Mouse (Mus musculus) thymus, adult 2 months (tissue): Measurements from ENCODE around the gene Tgfa.

Source experiments
- CTCF ChIP-seq: fragments of 200-500 bp; IDR thresholded peaks from 2 replicates; pipeline ENCODE4 v1.5.1; 2012; ENCODE audit warnings: mild to moderate bottlenecking, control low read depth, low read length, moderate library complexity, borderline replicate concordance; ENCODE audit not compliant: control insufficient read depth, poor library complexity, insufficient read depth; ENCODE audit errors: extremely low read depth
- POLR2A ChIP-seq: fragments of 200-500 bp; IDR thresholded peaks from 2 replicates; pipeline ENCODE4 v1.6.1; 2012; ENCODE audit warnings: mild to moderate bottlenecking, low read length, control low read depth, moderate library complexity; ENCODE audit not compliant: control insufficient read depth, poor library complexity, insufficient read depth; ENCODE audit errors: extremely low read depth

GRCm38 (mm10) chr6:86186106-86186955, 8.7 kb upstream of the Tgfa start:
- TF ChIP-seq CTCF: no peak
- no peak for TF ChIP-seq POLR2A
